Mouse (Mus musculus) embryonic fibroblast, embryonic 13.5 days (primary cell): Measurements from ENCODE around the gene Gpatch1. TPM values are rescaled to one million over a fixed set of nuclear protein-coding genes. Genes with fewer than 3 reads are reported as not detected.
"Not testable (repeated sequence)": the region's sequence is repeated elsewhere in the genome, so short reads cannot be mapped to it uniquely, and the experiment has no call there.

ENCODE experiments used
- H3K27ac ChIP-seq: 2 replicates; pipeline ENCODE4 v1.5.1; 2012; ENCODE audit warnings: low read length, control low read depth, inconsistent platforms; ENCODE audit not compliant: insufficient read depth
- H3K4me1 ChIP-seq: 2 replicates; pipeline ENCODE4 v1.6.1; 2011; ENCODE audit warnings: low read length; ENCODE audit not compliant: control insufficient read depth, insufficient read depth
- H3K4me3 ChIP-seq: 2 replicates; pipeline ENCODE4 v1.5.1; 2011; ENCODE audit warnings: mild to moderate bottlenecking, control low read depth, low read length; ENCODE audit not compliant: insufficient read depth
- CTCF ChIP-seq: IDR thresholded peaks from 2 replicates; pipeline ENCODE4 v1.5.1; 2011; ENCODE audit warnings: mild to moderate bottlenecking, control low read depth, low read length, moderate library complexity, borderline replicate concordance; ENCODE audit not compliant: insufficient read depth
- POLR2A ChIP-seq: IDR thresholded peaks from 2 replicates; pipeline ENCODE4 v1.6.1; 2011; ENCODE audit warnings: low read depth, mild to moderate bottlenecking, control low read depth, low read length, moderate library complexity
- polyA plus RNA-seq: library from polyadenylated mRNA; stranded (reverse); fragments of >200 nt; gene quantifications from 2 replicates; pipeline ENCODE4 v1.2.4, GENCODE M21; 2011; ENCODE audit warnings: low read depth; ENCODE audit not compliant: missing spikeins, insufficient read length

Gpatch1 gene
- polyA plus RNA-seq, 1 experiment = 9.8 TPM

GRCm38 (mm10) chr7:35331590-35331989 lies 13.3 kb upstream of the Gpatch1 start:
- no peaks in the 10 kb centered on the region; the same call in 1 of the 2 replicates for H3K4me1 ChIP-seq
- no peak overlapping the region for H3K4me3 ChIP-seq
- no peak overlapping the region for H3K27ac ChIP-seq
- no peak for TF ChIP-seq CTCF
- no peak for TF ChIP-seq POLR2A

DNA sequence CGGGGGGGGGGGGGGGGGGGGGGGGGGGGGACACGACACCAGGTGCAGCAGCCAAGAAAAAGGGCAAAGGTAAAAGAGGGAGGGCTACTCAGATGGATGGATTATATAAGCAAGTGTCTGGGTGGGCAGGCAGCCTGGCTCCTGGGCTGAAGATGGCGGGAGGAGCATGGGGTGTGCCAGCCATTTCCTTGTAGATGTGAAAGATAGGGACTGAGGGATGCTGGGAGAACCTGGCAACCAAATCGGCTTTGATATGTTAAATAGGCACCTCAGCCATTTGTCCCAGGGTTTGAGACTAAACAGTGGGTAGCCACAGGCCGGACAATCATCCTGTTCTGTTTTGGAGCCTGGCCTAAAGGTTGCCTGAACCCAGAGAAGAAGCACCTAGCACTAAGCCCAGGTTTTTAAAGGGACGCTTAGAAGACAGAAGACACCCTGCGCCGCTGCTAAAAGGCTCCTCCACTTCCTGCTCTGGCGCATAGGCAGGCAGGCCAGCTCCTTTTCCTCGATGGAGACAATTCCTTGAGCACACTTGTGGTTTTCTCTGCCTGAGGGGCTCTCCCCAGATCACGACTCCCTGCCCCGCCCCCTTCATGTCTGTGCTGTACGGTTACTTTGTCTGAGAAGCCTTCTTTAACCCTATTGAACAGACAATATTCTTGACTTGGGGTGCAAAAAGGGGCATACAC lies 4.6 kb upstream of the Gpatch1 start:
- Histone ChIP-seq H3K4me1 (no peaks in the 10 kb centered on the region), H3K4me3 (no peak overlapping the region), H3K27ac (no peak overlapping the region)
- TF ChIP-seq CTCF (no peak), POLR2A (no peak)

DNA sequence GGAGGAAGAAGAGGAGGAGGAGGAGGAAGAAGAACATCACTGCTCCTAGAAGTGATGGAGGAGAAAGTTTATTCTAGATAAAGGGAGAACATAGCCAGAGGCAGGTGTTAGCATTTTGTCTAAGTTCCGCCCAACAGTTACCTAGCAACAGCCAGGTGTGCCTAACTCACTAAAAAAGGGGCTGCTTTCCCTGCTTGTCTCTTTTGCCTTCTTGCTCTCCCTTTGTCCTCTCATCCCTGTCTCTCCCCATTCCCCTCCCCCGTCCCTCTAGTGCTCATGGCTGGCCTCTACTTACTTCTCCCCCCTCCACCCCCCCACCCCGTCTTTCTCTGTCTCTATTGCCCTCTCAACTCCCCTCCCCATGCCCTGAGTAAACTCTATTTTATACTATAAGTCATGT lies 3.9 kb upstream of the Gpatch1 start:
- TF ChIP-seq POLR2A = no peak
- no peak for TF ChIP-seq CTCF
- Histone ChIP-seq H3K4me1 (no peaks in the 10 kb centered on the region; the same call in 1 of the 2 replicates), H3K4me3 (no peak overlapping the region), H3K27ac (no peak overlapping the region)

DNA sequence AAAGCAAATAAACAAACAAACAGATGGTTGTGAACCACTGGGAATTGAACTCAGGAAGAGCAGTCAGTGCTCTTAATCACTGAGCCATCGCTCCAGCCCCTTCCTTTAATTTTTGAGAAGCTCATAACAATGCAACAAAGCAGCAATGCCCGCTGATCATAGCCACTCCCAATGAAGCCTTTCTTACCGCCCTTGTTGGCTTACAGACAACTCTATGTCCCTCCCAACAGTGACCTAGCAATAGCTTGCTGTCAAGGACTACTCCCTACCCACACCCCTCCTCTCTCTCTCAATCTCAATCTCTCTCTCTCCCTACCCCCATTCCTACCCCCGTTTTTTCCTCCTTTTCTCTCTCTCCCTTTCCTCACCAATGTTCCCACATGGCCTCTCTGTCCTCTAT lies 1.5 kb upstream of the Gpatch1 start:
- TF ChIP-seq POLR2A (no peak), CTCF (no peak)
- Histone ChIP-seq H3K4me3 (no peak overlapping the region), H3K4me1 (no peaks in the 10 kb centered on the region; the same call in 1 of the 2 replicates), H3K27ac (no peak overlapping the region)

GRCm38 (mm10) chr7:35319221-35319620 lies 981 bp upstream of the Gpatch1 start:
- H3K27ac ChIP-seq, H3K4me3 ChIP-seq, H3K4me1 ChIP-seq: not testable (repeated sequence)

DNA sequence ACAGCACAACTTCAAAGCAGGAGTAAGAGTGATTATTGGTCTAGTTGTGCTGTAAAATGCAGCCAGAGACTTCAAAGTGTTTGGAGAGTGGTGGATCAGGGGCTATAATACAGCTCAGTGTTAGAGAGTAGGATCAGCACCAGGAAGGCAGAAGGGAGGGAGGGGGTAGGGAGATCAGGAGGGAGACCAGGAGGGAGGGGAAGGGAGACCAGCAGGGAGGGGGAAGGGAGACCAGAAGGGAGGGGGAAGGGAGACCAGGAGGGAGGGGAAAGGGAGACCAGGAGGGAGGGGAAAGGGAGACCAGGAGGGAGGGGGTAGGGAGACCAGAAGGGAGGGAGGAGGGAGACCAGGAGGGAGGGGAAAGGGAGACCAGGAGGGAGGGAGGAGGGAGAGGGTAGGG lies 4.1 kb downstream of the Gpatch1 start:
- H3K4me3 ChIP-seq = no peak overlapping the region
- no peak for TF ChIP-seq CTCF
- no peak for TF ChIP-seq POLR2A
- H3K27ac ChIP-seq = no peak overlapping the region
- H3K4me1 ChIP-seq = no peaks in the 10 kb centered on the region; the same call in 1 of the 2 replicates

DNA sequence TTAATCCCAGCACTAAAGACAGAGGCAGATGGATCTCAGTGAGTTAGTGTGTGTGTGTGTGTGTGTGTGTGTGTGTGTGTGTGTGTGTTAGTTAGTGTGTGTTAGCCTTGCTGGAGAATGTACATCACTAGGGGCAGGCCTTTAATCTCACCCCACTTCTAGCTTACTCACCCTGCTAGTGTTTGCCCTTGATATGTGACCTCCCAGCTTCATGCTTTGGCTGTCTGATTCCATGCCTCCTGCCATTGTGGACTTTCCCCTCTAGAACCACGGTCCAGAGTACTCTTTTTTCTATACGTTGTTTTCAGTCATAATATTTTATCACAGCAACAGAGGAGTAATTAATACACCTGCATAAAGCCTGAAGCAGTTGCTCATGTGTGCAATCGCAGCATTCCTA lies 7.0 kb downstream of the Gpatch1 start:
- H3K4me1 ChIP-seq = no peaks in the 10 kb centered on the region
- no peak overlapping the region for H3K4me3 ChIP-seq
- no peak overlapping the region for H3K27ac ChIP-seq
- TF ChIP-seq CTCF = no peak
- no peak for TF ChIP-seq POLR2A

DNA sequence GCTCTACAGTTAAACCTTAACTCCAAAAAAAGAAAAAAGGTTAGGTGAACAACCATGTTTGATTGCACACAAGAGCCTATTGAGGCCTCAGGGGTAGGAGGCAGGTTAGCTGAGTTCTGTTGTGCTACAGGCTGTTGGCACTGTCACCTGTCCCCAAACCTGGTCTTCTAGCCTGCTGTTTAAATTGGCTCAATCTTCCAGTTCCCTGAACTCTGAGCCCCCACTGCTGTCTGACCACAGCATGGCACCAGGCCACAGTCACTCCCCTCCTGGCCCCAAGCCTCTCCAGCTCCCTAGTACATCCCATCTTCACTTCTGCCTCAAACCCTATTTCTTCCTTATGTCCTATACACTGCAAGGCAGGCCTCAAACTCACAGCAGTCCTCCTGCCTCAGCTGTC lies 17.4 kb downstream of the Gpatch1 start:
- no peak overlapping the region for H3K4me3 ChIP-seq
- H3K27ac ChIP-seq = no peak overlapping the region
- H3K4me1 ChIP-seq = no peaks in the 10 kb centered on the region
- TF ChIP-seq POLR2A (no peak), CTCF (no peak)

DNA sequence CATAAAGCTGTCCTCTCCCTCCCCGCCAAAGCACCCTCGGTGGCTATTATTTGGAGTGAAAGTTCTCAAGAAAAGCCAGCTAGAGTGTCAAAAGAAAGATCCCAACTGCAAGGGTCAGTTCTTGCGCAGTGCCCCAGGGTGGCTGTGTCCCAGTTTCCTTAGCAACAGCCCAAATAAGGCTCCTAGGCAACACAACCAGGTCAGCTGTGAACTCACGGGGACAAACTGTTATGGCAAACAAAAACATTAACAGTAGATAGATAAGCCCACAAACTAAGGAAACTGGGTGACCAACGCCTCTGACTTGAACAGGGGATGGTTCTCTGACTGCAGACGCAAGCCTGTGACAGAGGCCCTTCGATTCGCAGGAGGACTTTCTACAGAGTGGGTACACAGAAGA lies 18.6 kb downstream of the Gpatch1 start:
- TF ChIP-seq POLR2A (no peak), CTCF (no peak)
- Histone ChIP-seq H3K4me3 (no peak overlapping the region), H3K4me1 (no peaks in the 10 kb centered on the region), H3K27ac (no peak overlapping the region)

DNA sequence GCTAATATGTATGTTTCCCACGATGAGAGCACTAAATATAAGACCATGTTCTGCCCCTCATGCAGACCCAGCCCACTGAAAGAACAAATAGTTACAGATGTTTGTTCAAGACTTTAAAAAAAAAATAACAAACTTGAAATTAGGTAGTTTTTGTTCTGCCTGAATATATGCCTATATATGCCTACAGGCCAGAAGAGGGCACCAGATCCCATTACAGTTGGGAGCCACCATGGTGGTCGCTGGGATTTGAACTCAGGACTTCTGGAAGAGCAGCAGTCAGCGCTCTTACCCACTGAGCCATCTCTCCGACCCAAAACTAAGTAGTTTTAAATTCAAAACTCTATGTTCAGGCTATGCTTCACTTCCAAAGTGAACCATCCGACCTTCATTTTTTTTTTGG lies 20.4 kb downstream of the Gpatch1 start:
- Histone ChIP-seq H3K4me3 (no peak overlapping the region), H3K4me1 (no peaks in the 10 kb centered on the region), H3K27ac (no peak overlapping the region)
- TF ChIP-seq POLR2A (no peak), CTCF (no peak)

- no peak overlapping the region for H3K27ac ChIP-seq
- H3K4me1 ChIP-seq = no peaks in the 10 kb centered on the region
- TF ChIP-seq CTCF (no peak), POLR2A (no peak)
- H3K4me3 ChIP-seq = no peak overlapping the region
These were observed 22.6 kb downstream of the Gpatch1 start for GRCm38 (mm10) chr7:35295631-35296030.
